Mouse (Mus musculus) kidney, adult 9 months (tissue): ENCODE data around the gene Vps39.

Experiments
- DNase-seq: peaks from one replicate; pipeline ENCODE4 v3.0.0; 2022

Gene Vps39

DNA sequence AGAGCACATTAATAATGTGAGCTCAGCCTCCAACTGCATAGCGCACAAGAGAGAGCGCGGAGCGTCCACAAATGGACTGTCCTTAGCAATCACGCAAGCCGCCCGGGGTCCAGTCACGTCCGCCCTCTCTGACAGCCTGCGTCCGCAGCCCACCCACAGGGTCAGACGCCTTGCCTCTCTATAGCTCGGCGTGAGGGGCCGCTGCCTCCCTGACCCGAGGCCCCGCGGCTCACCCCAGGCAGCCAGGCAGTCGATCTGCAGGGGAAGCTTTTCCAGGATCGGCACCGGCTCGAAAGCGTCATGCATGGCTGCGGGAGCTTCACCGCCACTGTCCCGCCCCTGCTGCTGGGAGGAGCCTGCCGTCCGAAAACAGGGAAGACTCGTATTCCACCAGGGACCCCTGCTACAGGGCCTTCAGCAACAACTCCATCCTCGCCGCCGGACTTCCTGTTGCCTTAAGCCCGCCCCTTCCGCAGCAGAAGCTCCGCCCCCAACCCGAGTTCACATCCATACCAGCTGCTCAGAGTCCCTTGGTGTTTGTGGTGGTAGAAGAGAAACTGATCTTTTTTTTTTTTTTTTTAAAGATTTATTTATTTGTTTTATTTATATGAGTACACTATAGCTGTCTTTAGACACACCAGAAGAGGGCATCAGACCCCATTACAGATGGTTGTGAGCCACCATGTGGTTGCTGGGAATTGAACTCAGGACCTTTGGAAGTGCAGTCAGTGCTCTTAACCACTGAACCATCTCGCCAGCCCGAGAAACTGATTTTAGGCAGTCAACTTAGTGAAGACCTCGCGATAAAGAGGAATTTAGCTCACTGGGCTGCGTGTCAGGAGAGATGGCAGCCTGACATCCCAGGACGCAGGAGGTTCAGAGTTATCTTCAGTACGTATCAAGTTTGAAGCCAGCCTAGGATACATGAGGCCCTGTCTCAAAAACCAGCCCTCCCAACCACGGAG is at the start of gene Vps39:
TSS of gene Vps39 (minus strand) at position 456 of the 965 bp plus-strand sequence.
- peak; percentile 92 for DNase-seq

DNA sequence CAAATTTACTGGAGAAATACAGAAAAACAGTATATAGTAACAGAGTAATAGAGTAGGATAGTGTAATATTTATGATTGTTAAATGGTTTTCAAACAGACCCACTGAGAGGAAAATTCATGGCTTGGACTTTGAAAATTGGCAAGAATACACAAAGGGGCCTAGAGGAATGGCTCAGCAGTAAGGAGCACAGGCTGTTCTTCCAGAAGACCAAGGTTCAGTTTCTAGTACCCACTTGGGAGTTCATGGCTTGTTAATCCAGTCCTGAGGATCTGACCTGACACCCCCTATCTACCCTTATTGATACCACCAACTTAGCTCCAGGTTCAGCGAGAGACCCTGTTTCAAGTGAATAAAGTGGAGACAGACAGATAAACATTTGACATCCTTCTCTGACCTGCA is 45.0 kb upstream of the Vps39 start:
- peak; percentile 84 for DNase-seq

- no peak for DNase-seq
Observed at GRCm38 (mm10) chr2:120392406-120392805, 39.5 kb upstream of the Vps39 start.

DNA sequence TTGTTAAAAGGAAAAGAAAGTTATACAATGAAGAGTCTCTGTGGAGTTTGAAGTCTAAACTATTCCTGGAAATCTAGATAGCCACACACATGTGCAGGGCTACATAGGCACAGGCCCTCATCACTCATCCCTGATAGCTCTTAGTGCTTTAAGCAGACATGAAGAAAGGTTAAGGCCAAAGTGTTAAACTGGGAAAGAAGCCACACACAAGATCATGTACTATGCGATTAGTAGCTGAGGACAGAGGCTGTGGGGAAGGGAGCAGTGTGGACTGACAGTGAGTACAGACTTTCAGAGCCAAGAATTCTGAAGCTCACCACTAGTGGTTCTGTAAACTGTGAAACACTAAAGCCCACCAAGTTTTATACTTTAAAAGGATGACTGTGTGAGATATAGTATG is 38.0 kb upstream of the Vps39 start:
- DNase-seq = no peak

- no peak for DNase-seq
Observed at GRCm38 (mm10) chr2:120389376-120389775, 36.4 kb upstream of the Vps39 start.

GRCm38 (mm10) chr2:120387291-120387690 is 34.4 kb upstream of the Vps39 start:
- DNase-seq = no peak

- no peak for DNase-seq
Observed at GRCm38 (mm10) chr2:120386264-120386663, 33.3 kb upstream of the Vps39 start.

DNA sequence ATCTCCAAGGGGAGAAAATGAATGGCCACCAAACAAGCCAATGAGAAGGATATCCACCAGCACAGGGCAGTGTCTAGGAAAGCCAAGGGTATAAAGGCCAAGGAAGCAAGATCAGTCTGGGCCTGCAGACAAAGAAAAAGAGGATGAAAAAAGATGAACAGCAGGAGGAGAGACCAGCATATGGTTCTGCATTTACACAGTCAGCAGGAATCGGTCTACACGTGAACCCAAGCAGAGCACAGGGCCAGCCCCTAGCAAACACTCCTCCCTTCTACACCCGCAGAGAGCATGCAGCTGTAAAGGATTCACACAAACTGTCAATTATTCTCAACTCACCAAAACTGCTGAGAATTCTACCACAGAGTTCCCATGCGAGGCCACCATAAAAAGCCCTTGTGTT is 20.9 kb upstream of the Vps39 start:
- no peak for DNase-seq

- DNase-seq = no peak
Observed at GRCm38 (mm10) chr2:120367416-120368207, 14.7 kb upstream of the Vps39 start.

GRCm38 (mm10) chr2:120366501-120366900 is 13.6 kb upstream of the Vps39 start:
- no peak for DNase-seq

DNA sequence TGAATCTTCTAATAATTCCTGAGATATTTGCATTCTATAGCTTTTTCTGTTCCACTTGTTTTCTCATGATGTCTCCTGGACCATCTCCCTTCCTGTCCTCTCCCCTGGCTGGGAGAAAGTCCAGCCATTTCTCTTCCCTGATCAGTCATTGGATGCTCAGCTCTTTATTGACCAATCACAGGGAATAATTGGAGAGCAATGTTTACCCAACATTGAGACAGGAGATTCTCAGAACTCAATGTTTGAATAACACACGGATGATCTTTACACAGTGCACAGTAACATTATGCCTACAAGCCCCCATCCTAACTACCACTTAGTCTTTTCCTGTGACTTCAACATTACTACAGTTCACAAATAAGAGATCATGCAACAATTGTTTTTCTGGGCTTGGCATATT is 7.5 kb upstream of the Vps39 start:
- DNase-seq = no peak

DNA sequence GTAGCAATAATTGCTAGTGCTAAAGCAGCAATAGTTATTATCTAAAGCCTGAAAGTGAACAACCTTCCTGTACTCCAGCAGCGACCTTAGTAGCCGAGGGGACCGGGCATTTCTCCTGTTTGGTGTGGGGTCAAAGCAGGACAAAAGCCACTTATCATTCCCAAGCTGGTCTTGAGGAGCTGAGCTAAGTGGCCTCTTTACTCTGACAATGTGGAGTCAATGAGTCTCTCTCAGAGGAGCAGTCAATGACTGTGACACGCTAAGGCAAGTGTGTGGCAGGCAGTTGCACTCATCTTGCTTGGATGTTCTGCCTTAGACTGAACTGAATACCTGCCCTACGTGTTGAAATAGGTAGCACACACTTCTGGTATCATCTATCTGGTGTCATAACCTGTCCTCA is 1.6 kb downstream of the Vps39 start:
- no peak for DNase-seq

DNA sequence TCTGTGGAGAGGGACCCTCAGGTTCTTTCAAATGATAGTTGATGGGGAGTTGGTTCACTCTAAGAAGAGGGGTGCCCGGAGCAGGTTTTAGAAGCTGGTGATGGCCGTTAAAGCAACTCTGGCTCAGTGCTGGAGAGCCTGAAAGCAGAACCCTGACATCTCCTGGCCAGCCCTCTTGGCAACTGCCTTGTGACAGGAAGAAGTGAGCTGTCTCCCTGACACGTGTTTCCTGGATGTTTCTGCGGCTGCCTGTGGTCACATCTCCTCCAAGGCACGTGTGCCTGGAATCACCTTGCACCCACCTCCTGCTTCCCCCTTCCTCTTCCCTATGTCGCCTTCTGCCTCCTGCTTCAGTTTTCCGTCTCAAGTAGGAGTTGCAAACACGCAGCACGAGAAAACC is 4.8 kb downstream of the Vps39 start:
- DNase-seq = peak; percentile 42

GRCm38 (mm10) chr2:120341741-120342140 is 11.2 kb downstream of the Vps39 start:
- no peak for DNase-seq

DNA sequence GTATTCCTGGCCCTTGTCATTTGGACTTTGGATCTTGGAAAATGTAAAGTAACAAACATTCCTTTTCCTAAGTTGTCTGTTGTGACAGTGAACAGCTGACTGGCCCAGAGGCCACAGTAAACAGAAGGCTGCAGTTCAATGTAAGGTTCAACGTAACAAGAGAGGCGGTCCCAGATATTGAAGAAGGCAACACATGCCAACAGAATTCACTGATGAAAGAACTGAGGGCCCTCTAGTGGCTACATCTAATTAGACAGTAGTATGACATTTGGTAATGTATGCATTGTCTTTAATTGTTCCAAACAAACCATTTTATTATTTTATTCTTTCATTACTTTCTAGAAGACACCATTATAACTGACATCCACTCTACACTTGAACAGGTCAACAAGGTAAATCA is 15.1 kb downstream of the Vps39 start:
- DNase-seq = no peak

DNA sequence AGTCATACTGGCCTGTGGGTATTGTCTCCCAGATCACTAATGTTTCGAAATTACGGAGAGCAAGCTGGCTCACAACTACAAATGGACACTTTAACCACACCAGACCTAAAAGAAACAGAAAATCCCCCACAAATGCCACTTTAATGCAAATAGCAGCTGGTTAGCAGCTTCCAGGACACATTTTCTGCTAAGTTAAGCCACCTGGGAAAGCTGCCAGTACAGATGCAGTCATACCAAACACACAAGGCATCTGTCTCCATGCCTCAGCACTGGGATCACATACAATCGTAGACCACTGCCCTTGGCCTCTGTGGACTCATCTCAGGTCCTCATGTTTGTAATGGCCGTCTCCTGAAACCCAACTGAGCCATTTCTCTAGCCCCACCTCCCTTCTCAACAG is 21.4 kb downstream of the Vps39 start:
- DNase-seq = no peak

GRCm38 (mm10) chr2:120315077-120315476 is 37.9 kb downstream of the Vps39 start:
- no peak for DNase-seq

- DNase-seq = no peak
Observed at GRCm38 (mm10) chr2:120314487-120314886, 38.5 kb downstream of the Vps39 start.

- DNase-seq = no peak
Observed at GRCm38 (mm10) chr2:120313976-120314375, 39.0 kb downstream of the Vps39 start, which contains the start of gene Pla2g4f. Pla2g4f (minus strand) TSS chr2:120314165.

DNA sequence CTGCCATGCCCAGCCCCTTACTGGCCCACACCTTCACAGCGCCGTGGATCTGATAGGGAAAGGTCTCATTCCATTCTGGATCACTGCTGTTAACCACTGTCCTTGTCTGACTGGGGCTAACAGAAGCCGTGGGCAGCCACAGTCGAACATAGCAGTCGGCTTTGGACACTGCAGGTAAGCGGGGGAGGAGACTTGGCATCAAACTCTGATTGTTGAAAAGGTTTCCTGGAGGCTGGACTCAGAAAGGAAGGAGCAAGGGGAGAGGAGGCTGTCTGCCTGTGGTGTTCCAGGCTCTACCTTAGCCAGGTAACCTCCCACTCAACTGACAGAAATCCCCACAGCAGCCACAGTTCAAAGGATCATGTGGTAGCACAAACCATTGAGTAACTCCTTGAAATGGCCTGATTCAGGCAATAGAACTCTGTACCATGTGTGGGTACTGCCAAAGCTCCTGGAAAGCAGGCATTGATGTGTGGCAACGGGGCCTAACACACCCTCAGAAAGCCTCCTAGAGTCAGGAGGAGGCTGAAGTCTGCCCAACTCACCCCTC is 40.6 kb downstream of the Vps39 start:
- DNase-seq = no peak

GRCm38 (mm10) chr2:120304113-120304512 is 48.8 kb downstream of the Vps39 start:
- no peak for DNase-seq

DNA sequence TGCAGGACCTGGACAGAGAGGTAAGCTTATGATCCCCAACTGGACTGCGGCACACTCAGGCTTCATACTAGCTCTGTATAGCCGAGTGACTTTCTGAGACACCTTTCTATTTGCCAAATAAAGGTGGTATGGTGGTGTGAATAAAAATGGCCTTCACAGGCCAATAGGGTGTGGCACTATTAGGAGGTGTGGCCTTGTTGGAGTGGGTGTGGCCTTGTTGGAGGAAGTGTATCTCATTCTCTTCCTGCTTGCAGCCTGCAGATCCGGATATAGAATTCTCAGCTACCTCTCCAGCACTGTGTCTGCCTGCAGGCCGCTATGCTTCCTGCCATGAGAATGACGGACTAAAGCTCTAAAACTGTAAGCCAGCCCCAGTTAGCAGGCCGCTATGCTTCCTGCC is 51.9 kb downstream of the Vps39 start:
- DNase-seq = no peak

- DNase-seq = no peak
Observed at GRCm38 (mm10) chr2:120299866-120300265, 53.1 kb downstream of the Vps39 start.

DNA sequence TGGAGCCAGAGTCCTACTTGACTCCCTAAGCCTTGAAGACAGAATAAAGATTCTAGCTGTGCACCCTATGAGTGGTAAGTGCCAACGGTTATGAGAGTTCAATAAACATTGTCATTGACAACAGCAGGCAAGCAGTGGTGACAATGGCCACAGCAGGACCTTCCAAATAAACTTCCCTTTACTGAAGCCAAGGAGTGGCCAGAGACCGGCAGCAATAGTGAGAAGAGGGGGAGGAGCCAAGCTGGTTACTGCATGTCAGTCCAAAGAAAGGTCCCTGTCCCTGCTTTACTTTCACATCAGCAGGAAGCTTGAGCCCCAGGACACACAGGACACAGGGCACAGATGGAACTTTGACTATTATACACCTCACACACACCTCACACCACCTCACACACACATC is 56.8 kb downstream of the Vps39 start:
- DNase-seq = no peak
